Mouse (Mus musculus) embryonic stem cell, embryonic (primary cell): ENCODE measurements at regions not wholly inside any gene's neighbourhood (a gene's known extent, or its start where the extent isn't known, plus 50 kb on each side); places are given as distances from the start of the nearest gene placed in this dataset.

Experiments
- CTCF ChIA-PET, 4 experiments: fragments of 300-600 bp in 2 of 4; fragments of 350-600 bp in 2 of 4; sonication (Branson Sonifier 250); formaldehyde crosslinking; loops; one replicate each; lab custom pipeline; 2022; ENCODE audit warnings: inconsistent platforms in 2 of 4; lab: Charles Lee
- POLR2A ChIA-PET, 4 experiments: fragments of 300-600 bp in 2 of 4; fragments of 350-600 bp in 2 of 4; sonication (Branson Sonifier 250); formaldehyde crosslinking; loops; one replicate each; lab custom pipeline; 2022; ENCODE audit warnings: antibody characterized with exemption in 4 of 4, inconsistent platforms in 1 of 4; lab: Charles Lee

GRCm38 (mm10) chr16:23838696-23839095 is 52.1 kb downstream of the Sst start:
- CTCF ChIA-PET, result no interaction called here

GRCm38 (mm10) chr16:23838114-23838513 is 52.6 kb downstream of the Sst start:
- CTCF ChIA-PET, result no interaction called here
- POLR2A ChIA-PET, result no interaction called here

More at GRCm38 (mm10) chr16:23838696-23839095, 52.1 kb downstream of the Sst start:
- POLR2A ChIA-PET, result no interaction called here

GRCm38 (mm10) chr16:23834991-23835390 is 55.8 kb downstream of the Sst start:
- ChIA-PET POLR2A (no interaction called here), CTCF (no interaction called here)

- CTCF ChIA-PET, result no interaction called here
- POLR2A ChIA-PET, result no interaction called here
These were observed 57.2 kb downstream of the Sst start for GRCm38 (mm10) chr16:23833603-23834002.

DNA sequence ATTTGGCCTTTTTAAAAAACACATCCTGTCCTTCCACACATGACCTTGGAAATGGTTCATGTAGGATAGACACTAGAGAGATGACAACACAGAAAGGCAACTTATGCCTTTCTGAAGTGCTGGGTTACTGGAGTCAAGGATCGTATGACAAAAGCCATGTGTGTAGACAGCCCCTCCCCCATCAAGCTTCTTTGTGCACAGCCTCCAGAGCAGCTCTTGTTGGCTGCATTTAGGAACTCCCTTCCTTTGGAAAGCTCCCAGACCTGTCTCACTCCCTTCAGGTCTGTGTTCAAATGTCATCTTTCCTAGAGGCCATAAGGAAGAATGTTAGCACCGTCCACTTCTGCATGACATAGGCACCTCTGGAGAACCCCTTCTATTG is 57.7 kb downstream of the Sst start:
- CTCF ChIA-PET, result no interaction called here
- POLR2A ChIA-PET, result interaction anchor here in 1 of 4 experiments (1.4 kb wide), 1 partner anchor 10 kb away, joined by 4 read pairs; no protein-coding TSS in a partner anchor

GRCm38 (mm10) chr16:23832393-23833041 is 58.2 kb downstream of the Sst start:
- ChIA-PET POLR2A (interaction anchor here in 2 of 4 experiments (0.7 to 1.4 kb wide), 3 partner anchors 10 to 682 kb away, joined by 3 to 6 read pairs (median 4); no protein-coding TSS in a partner anchor), CTCF (no interaction called here)

DNA sequence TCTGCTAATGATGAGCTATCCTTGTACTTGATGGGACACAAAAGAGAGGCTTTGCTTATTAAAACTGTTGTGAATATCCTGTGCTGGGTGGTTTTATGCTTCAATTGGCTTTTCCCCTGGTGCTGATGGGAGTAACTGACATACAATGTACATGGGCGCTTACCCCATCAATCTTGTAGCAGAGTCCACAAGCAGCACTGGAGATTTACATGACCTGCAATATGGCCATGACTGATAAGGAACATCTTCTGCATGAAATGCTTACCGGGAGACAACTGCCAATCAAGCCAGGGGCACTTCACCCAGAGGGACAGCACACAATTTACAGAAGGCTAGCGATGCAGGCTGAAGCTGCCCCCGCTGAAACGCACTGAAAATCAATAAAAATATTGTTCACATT is 65.1 kb downstream of the Sst start:
- ChIA-PET CTCF (no interaction called here), POLR2A (no interaction called here)

GRCm38 (mm10) chr16:23785216-23785615 is 105.5 kb downstream of the Sst start:
- ChIA-PET POLR2A (no interaction called here), CTCF (no interaction called here)

- ChIA-PET POLR2A (no interaction called here), CTCF (interaction anchor here in 1 of 4 experiments (0.7 kb wide), 1 partner anchor 26 kb away, joined by 3 read pairs; no protein-coding TSS in a partner anchor)
These were observed 106.5 kb downstream of the Sst start for GRCm38 (mm10) chr16:23784021-23784897.

- POLR2A ChIA-PET, result no interaction called here
- CTCF ChIA-PET, result no interaction called here
These were observed 110.1 kb downstream of the Sst start for GRCm38 (mm10) chr16:23780440-23781231.

- POLR2A ChIA-PET, result no interaction called here
- CTCF ChIA-PET, result no interaction called here
These were observed 112.9 kb downstream of the Sst start for GRCm38 (mm10) chr16:23777894-23778293.

DNA sequence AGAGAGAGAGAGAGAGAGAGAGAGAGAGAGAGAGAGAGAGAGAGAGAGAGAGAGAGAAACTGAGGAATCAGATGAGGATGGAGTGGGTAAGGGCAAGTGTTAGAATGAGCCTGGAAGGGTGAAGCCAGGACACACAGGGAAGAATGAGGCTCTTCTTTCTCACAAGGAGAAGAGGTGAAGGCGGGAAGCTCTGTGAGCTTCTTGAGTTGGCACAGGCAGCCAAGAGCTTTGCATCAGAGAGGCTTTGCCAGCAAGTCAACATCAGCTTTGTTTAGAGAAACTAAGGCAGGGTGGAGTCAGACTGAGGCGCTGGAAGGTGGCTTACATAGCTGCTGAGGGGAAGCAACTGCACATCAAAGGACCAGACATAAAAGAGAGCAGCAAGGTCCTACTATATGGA is 113.7 kb downstream of the Sst start:
- CTCF ChIA-PET, result no interaction called here

DNA sequence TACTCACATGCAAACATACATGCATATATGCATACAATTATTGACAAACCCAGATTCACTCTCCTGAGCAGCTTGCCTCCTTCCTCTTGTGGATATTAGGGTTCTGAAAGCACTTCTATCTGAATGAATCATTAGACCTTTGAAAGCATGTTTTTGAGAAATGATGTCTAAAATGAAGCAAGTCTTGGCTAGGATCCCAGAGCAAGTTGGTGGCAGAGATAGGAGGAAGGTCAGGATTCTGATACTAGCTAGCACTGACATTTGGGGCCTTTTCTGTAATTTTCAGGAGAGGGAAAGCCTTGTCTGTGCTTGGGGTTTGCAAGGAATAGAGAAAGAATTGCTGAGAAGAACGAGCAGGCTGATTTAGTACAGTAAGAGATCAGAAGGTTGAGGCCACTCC is 114.3 kb downstream of the Sst start:
- ChIA-PET CTCF (no interaction called here), POLR2A (interaction anchor here in 1 of 4 experiments (0.9 kb wide), 1 partner anchor 178 kb away, joined by 4 read pairs; no protein-coding TSS in a partner anchor)

More for the DNA sequence above, 113.7 kb downstream of the Sst start:
- POLR2A ChIA-PET, result interaction anchor here in 1 of 4 experiments (0.9 kb wide), 1 partner anchor 177 kb away, joined by 4 read pairs; no protein-coding TSS in a partner anchor

GRCm38 (mm10) chr16:23758136-23758812 is 132.5 kb downstream of the Sst start:
- POLR2A ChIA-PET, result no interaction called here
- CTCF ChIA-PET, result interaction anchor here in 1 of 4 experiments (0.5 kb wide), 1 partner anchor 26 kb away, joined by 3 read pairs; no protein-coding TSS in a partner anchor

DNA sequence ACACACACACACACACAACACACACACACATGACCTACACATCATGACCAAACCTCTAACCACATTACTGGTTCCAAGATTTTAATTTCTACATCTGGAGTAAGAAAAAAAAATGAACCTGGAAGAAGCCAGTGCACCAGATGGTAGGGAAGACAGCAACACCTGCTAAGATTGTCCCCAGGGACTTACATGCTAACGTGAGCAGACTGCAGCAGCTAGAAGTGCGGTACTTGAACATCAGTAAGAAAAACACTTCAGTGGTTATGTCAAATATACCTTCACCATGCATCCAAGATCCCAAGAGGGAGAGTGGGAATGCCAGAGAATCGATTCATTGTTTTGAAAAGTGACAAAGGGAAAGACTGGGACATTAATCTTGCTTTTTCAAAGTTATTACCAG is 153.7 kb downstream of the Sst start:
- POLR2A ChIA-PET, result interaction anchor here in 1 of 4 experiments (0.6 kb wide), 1 partner anchor 177 kb away, joined by 5 read pairs; no protein-coding TSS in a partner anchor
- CTCF ChIA-PET, result no interaction called here

GRCm38 (mm10) chr16:23735722-23736121 is 155.0 kb downstream of the Sst start:
- CTCF ChIA-PET, result no interaction called here
- POLR2A ChIA-PET, result interaction anchor here in 1 of 4 experiments (0.5 to 0.6 kb wide), 2 partner anchors 21 to 97 kb away, joined by 3 to 6 read pairs; no protein-coding TSS in a partner anchor

- ChIA-PET CTCF (no interaction called here), POLR2A (no interaction called here)
These were observed 164.2 kb downstream of the Sst start for GRCm38 (mm10) chr16:23726562-23726961.

DNA sequence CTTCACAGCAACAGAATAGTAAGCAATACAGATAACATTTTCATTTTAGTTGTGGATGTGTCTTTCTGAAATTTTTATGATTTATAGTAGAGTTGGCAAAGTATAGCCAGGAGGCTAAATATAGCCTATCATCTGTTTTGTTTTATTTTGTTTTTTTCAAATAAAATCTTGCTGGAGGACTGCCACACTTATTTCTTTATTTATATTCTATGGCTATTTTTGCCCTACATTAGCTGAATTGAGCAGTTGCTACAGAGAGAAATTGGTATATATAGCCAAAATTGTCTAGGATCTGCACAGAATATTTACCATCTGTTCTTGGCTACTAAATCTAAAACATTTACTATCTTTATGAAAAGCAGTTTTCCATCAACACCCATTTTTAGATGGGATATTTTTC is 169.0 kb downstream of the Sst start:
- ChIA-PET POLR2A (no interaction called here), CTCF (interaction anchor here in 1 of 4 experiments (0.6 kb wide), 2 partner anchors 1164 to 1727 kb away, joined by 4 read pairs; no protein-coding TSS in a partner anchor)
